In the genomic region with DNA sequence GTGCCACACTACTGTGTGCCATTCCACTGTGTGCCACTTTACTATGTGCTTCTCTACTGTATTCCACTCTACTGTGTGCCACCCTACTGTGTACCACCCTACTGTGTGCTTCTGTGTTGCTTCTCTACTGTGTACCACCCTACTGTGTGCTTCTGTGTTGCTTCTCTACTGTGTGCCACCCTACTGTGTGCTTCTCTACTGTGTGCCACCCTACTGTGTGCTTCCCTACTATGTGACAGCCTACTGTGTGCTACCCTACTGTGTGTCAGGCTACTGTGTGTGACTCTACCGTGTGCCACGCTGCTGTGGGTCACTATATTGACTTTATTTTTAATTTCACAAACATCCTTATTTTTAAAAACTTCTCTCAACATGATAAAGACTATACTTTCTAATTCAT, we compare ENCODE assay signal across 24 mouse cellular contexts.
"Had no signal": no experiment of that assay in that cellular context is flagged by ENCODE, and none has a peak within 500 bp of the region (broad histone marks: within the 10 kb centered on the region; RNA-seq: fewer than 3 reads in every experiment).

No protein-coding gene starts in this region.

- H3K36me3 ChIP-seq: heart, embryonic 10.5 days; heart, embryonic 12.5 days; hindbrain, embryonic 10.5 days; hindbrain, embryonic 12.5 days; intestine, embryonic 15.5 days; limb, embryonic 10.5 days; limb, embryonic 12.5 days had no signal

- H3K4me1 ChIP-seq: heart, embryonic 10.5 days; heart, embryonic 12.5 days; hindbrain, embryonic 10.5 days; hindbrain, embryonic 12.5 days; intestine, embryonic 15.5 days; limb, embryonic 10.5 days; limb, embryonic 12.5 days had no signal

- H3K27me3 ChIP-seq: heart, embryonic 12.5 days; hindbrain, embryonic 12.5 days; intestine, embryonic 15.5 days; limb, embryonic 12.5 days had no signal

- DNase-seq: gastrocnemius, adult 2 months; gastrocnemius, postnatal 10 days; gastrocnemius, postnatal 25 days; heart, adult 18-20 months; heart, postnatal 10 days; heart, postnatal 4 days; kidney, adult 18-20 months; kidney, adult 8-10 months; kidney, postnatal 10 days; kidney, postnatal 25 days; kidney, postnatal 4 days had no signal

- H3K27ac ChIP-seq: gastrocnemius, adult 2 months; heart, embryonic 10.5 days; hindbrain, embryonic 10.5 days; hindbrain, embryonic 12.5 days; hindbrain, embryonic 14.5 days; intestine, embryonic 15.5 days; layer of hippocampus, adult 2 months; left cerebral cortex, adult 2 months; limb, embryonic 10.5 days; limb, embryonic 12.5 days had no signal

- H3K9ac ChIP-seq: heart, embryonic 12.5 days; hindbrain, embryonic 12.5 days; hindbrain, embryonic 14.5 days; intestine, embryonic 15.5 days; limb, embryonic 12.5 days had no signal

- H3K4me2 ChIP-seq: heart, embryonic 12.5 days; hindbrain, embryonic 12.5 days; hindbrain, embryonic 14.5 days; intestine, embryonic 15.5 days; limb, embryonic 12.5 days had no signal

- H3K4me3 ChIP-seq: gastrocnemius, adult 2 months; heart, embryonic 10.5 days; heart, embryonic 12.5 days; hindbrain, embryonic 10.5 days; hindbrain, embryonic 12.5 days; intestine, embryonic 15.5 days; layer of hippocampus, adult 2 months; left cerebral cortex, adult 2 months; limb, embryonic 10.5 days; limb, embryonic 12.5 days had no signal

- H3K9me3 ChIP-seq: heart, embryonic 10.5 days; hindbrain, embryonic 10.5 days; intestine, embryonic 15.5 days; limb, embryonic 10.5 days; limb, embryonic 12.5 days had no signal

- ATAC-seq: hindbrain, embryonic 16.5 days; inflammation-experienced regulatory T-cells, adult 6 months; intestine, embryonic 15.5 days; intestine, postnatal 0 days had no signal
